Mouse (Mus musculus) ovary, postnatal 36 days (tissue): ENCODE results near the gene Timp1.

Source experiments
- DNase-seq: peaks from one replicate; pipeline ENCODE4 v3.0.0; 2022; ENCODE audit warnings: low spot score, mixed read lengths

Timp1 gene

DNA sequence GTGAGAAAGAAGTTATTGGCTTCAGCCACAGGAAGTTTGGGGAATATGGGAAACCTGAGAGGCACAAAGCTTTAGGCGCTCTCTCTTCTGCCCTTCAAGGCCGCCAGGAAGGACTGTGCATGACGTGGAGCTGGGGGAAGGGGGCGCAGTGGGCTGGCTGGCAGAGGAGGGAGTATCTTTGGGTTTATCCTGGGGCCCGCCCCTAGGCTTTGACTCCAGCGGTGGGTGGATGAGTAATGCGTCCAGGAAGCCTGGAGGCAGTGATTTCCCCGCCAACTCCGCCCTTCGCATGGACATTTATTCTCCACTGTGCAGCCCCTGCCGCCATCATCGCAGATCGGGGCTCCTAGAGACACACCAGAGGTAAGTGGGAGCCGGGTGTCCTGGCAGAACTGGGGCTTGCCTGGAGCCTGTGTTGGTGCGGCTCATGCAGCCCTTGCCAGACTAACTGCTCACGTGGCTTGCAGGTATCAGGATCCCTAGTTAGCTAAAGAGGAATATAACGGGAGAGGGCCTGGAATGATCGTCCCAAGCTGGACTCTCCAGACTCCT is at the start of gene Timp1:
Gene Timp1 (plus strand): TSS at position 205 of the 552 bp plus-strand sequence.
- DNase-seq: peak; percentile 64

DNA sequence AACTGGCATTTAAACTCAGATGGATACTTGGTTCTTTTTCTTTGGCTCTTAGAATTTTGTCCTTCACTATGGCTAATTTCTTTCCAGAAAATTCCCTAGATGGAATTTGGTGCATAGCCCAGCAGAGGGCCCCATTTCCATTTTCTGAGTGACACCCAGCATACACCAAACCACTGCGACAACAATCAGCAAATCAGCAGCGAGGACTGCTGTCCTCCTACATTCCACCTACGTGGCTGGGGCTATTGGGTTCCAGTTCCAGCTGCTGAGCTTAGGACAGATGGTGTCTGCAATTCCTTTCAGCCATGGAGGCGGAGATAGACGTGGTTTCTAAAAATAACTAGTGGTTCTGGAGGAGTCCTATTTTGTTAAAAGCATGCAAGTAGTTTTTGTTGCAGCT is 41.0 kb upstream of the Timp1 start:
- peak; percentile 24 for DNase-seq

DNA sequence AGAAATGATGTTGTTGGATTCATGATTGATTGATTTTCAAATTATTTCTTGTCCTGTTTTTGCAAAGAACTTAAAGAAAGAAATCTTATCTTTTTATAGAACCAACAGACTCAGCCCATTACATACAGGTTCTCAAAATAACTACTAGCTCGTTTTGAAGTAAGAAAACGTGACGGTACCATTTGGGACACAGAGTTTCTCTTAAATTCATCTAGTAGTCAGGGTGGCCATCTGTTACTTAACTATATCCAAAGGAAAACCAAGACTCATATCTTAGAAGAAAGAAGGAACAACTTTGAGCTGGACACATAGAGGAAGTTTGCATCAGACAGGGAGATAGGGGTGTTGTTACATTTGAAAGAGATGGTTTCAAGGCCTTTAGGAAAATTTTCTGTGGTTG is 22.7 kb upstream of the Timp1 start:
- no peak for DNase-seq

DNA sequence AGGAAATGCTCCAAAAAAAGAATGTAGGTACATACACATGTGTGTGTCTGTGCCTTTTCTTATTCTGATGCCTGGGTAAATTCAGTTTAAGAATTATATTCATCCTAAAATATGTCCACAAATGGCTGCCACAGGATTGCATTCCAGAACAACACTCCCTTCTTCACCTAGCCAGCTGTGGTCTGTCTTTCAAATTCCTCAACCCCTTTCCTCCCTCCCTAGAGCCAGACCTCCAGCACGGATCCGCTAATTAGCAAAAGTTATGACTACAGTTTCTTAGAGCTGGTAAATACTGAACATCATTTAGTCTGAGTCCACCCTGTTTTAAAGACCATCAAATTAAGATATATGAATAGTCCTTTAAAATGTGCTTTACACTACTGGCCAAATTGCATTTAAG is 22.1 kb upstream of the Timp1 start:
- DNase-seq: no peak

DNA sequence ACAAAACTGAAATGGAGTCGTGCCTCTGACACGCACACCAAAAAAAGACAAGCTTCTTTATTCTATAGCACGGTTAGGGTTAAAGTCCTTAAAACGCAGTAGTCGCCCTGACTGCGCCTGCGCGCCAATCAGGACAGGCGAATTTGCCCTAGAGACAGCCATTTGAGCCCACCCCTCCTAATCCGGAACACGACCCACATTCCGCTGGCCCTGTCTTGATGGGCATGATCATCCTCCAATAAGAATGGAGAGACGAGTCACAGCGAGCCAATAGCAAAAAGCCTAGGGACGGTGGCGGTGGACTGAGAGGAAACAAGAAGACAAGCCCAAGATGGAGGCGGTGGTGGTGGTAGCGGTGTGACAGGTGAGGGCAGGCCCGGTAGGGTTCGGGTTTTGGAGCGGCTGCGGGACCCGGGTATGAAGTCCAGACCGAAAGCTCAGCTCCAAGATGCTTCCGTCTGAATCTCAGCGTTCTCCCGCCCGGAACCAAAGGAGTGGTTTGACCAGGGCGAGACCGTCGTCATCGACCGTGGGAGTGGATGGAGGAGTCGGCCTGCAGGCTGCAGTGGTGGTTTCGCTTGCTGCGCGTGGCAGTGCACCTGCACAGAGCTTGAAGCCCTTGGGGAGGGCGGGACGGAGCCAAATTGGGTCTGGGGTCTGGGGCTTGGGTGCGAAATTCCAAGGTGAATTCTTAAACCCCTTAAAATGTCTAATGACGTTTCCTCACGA is 21.5 kb upstream of the Timp1 start:
- peak; percentile 81 for DNase-seq

DNA sequence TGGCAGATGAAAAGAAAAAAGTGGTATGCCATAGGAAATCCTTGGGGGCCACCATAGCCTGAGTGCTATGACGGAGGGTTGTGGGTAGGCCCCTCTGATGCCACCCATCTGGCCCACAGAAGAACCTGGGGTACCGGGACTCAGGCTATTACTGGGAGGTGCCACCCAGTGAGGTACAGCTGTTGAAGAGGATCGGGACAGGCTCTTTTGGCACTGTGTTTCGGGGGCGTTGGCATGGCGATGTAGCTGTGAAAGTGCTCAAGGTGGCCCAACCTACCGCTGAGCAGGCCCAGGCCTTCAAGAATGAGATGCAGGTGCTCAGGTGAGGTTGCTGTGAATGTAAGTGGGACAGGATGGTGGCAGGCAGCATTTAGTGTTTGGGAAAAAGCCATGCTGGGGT is 16.2 kb upstream of the Timp1 start:
- no peak for DNase-seq

DNA sequence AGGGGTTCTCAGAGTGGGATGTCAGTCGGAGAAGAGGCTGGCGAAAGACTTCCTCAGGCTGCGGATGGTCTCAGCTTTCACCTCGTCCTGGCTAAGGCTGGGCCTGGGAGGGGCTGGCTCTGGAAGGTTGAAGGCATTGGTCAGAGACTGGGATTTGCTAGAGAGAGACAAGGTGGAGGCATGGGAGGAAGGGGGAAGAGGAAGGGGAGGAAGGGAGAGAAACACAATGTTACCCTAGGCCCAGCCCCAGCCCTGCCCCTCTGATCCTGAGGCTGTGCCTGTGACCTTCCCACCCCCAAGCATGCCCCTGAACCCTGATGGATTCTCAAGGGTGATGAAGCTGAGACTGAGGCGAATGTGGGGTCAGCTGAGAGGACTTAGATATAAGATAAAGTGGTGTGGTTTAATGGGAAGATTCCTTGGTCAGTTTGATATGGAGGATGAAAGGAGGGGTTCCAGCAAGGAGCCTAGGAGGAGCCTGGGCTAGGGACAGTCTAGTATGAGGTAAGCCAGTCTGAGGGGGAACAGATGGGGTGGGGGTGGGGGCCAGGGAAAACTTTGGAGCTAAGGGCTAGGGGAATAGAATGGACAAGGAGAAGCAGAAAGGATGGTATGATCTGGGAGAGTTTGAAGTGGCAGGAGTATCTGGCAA is 8.4 kb upstream of the Timp1 start:
- DNase-seq: no peak

DNA sequence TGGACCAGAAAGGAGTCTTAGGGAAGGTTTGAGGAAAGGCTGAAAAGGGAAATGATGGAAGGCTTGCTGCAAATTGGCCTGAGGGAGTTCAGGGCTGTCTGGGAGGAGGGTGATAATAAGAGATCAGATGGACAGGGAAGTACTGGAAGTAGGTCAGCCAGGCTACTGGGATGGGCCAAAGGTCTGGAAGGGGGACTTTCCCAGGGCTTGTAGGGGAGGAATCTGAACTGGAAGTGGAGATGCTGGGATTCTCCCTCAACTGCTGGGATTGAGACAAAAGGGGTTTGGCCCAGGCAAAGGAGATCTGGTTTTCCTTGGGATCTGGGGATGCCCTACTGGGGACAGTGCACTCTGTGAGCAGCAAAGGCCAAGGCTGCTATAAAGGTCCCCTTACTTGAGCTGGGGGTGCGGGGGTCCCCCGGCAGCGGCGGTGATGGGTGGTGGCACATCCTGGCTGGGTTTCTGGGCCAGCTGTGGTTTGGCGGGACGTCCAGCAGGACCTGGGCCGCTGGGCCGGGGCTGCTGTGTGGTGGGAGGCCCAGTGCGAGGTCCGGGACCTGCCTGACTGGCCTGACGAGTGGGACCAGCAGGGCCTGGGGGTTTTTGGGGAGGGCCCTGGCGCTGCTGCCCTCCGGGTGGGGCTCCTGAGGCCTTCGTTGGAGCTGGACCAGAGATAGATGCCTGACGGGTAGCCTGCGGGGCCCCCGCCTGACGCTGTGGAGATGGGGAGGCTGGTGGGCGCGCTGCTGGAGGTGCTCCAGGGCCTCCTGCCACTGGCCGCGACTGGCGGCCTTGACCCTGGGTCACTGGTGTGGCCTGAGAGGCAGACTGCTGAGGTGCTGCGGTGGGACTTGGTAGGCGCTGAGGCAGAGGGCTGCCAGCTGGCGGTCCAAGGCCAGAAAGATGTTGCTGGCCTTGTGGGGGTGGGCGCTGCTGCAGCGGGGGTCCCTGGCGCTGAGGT is 7.6 kb upstream of the Timp1 start:
- peak; percentile 37 for DNase-seq

DNA sequence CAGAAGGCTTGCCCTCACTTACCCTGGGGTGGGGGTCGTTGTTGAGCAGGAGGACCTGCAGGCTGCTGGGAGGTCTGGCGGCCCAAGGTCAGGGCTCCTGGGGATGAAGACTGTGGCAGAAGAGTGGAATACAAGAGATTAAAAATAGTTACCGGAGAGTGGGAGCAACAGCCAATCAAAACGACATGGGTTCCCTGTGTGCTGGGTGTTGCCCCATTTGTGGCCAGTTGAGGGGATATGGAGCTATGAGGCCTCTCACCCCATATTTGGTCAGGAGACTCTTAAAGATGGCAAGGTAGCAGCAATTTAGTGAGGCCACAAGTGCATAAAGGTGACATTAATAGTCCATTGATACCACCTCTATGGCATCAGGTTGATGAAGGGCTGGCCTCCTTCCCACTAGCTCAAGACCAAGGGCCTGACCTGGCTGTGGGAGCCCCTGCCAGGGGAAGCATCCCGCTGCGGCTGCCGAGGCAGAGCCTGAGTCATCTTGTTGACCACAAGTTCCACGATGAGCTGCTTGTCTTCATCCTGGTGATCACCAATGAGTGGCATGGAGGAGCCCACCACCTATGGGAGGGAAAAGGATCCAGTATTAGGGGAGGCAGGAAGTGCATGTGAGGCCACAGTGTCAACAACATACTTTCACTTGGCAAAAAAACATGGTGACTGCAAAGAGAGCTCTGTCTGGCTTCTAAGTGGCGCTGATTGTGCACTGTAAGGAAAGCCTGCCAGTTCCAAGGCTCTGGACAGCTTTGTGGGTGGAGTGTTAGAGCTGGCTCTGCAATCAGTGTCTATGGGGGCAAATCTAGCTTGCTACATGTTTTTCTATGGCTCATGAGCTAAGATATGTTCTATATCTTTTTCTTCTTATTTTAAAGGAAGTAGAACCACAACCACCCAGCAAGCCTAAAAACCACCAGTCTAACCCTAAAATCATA is 6.5 kb upstream of the Timp1 start:
- DNase-seq: no peak

DNA sequence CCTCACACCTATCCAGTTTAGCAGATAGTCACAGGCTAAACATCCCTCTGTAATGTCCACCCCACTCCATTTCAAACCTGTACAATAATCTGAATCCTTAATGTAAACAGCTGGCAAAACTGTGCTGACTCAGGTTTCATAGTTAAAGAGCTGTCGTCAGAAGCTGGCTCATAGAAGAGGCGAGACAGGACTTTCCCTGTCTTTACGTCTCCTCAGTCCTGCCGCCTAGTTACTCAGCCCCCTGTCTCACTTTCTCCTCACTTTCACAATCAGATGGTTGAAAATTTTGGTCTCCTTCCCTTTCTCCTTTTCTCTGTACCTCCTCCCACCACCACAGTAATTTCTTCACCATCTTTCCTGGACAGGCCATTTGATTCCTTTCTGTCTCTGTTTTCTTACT is 1.9 kb upstream of the Timp1 start:
- DNase-seq: no peak

DNA sequence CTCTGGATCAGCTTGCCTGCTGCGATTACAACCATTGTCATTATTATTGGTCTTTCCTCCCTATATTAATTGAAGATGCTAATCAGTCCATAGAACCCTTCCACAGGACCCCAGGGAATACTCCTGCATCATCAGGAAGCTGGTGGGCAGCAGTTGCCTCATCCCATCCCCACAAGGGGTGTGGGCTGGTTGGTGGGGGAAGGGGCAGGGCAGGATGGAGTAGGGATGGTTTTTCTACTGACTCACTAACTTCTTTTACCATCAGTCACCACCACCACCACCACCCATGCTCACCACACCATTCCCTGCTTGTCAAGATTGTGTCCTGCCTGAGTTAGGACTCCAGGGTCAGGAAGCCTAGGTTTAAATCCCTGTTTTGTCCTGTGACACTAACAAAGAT is 763 bp upstream of the Timp1 start:
- DNase-seq: no peak

DNA sequence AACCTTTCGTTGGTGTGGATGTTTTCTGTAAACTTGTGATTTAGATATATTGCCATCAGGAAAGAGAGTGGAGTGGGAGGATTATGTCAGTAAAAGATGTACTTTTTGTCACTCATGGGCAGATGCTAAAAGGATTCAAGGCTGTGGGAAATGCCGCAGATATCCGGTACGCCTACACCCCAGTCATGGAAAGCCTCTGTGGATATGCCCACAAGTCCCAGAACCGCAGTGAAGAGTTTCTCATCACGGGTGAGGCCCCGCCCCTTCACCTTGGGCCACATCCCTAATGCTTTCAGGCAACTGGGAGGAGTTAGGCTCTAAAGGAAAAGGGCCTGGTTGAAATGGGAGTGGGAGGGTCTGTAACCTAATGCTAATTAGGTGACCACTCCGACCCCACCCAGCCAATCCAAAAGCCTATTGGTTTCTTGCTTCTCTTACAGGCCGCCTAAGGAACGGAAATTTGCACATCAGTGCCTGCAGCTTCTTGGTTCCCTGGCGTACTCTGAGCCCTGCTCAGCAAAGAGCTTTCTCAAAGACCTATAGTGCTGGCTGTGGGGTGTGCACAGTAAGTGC is 3.0 kb downstream of the Timp1 start:
- no peak for DNase-seq

DNA sequence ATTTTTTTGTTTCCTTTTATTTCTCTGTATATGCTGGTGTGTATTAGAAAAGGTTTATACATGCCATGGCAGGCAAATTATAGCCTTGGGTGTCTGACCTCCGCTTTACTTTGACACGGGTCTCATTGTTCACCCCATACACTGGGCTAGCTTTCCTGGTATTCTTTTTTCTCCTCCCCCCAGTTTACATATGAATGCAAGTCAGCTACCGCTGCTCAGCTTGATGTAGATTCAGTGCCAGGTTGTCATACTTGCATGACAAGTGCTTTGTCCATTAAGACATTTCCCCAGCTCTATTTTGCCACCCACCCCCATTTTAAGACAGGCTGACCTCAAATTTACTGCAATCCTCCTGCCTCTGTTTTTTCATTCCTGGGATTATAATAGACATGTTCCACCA is 5.3 kb downstream of the Timp1 start:
- no peak for DNase-seq

DNA sequence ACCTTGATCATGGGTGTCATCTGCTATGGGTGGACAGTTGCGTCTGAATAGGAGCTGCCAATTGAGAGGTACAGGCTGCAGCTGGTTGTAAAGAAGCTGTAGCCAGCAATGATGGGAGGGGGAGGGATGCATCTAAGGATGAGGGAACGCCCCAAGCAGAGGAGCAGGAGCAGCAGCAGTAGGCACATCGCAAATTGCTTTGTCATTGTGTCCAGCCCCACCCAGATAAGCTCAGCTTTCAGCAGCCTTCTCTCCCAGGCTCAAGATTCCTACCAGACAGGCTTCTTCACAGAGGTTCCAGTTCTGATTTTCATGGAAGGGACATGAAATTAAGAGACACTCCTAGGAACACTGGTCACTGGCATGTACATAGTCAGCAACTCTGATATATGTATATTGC is 40.1 kb downstream of the Timp1 start:
- no peak for DNase-seq

DNA sequence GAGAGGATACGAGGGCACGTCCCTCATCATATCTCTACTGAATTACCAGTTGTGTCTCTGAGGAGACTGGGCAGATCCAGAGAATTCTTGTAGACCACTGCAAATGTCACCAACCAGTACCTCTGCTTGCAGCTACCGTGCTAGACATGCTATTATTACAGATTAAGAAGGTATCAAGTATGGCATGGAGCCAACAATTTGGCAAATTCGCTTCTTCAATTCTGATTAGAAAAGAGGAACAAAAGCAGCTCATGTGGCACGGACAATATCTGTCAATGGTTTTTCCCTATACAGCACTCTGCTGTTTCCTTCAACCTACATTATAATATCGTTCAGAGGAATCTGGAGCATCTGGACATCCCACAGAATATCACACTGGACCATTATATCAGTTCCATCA is 43.8 kb downstream of the Timp1 start:
- DNase-seq: no peak

DNA sequence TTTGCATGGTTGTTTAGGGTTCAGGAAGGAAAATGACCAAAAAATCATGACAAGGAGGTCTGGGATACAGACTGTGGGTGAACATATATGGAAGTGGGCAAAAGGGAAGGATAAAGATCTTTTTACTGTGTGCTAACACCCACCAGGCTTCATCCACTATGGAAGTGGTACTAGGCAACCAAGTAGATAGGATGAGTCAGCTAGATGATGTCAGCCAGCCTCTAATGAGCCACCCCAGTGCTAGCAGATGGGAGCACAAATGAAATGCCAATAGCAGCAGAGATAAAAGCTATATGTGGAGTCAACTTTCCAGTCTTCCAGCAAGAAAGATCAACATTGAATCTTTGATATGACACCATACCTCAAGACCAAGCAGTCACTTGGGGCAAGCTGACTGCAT is 45.1 kb downstream of the Timp1 start:
- DNase-seq: no peak

DNA sequence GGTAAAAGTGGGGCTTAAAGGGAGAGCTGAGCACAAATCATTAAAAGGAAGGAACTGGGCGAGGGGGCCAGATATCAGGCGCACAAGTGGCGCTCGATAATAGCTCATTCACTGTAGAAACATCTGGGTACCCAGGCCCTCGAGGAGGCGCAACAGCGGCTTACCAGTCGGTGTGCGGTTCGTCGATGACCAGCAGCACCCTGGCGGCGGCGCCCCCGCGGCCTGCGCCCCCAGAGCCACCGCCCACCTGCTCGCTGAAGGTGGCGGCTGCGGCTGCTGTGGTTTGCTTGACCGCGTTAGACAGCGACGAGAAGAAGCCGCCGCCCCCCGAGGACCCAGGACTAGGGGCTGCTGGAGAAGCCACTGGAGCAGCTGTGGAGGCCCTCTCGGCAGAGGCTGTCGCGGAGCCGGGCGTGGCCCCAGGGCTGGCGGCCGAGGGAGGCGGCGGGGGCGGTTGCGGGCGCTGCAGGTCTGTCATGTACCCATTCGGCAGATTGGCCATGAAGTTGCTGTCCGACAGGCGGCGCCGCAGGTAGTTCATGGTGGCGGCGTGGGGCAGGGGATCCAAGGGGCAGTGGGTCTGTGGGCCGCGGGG is 50.4 kb downstream of the Timp1 start:
- no peak for DNase-seq

DNA sequence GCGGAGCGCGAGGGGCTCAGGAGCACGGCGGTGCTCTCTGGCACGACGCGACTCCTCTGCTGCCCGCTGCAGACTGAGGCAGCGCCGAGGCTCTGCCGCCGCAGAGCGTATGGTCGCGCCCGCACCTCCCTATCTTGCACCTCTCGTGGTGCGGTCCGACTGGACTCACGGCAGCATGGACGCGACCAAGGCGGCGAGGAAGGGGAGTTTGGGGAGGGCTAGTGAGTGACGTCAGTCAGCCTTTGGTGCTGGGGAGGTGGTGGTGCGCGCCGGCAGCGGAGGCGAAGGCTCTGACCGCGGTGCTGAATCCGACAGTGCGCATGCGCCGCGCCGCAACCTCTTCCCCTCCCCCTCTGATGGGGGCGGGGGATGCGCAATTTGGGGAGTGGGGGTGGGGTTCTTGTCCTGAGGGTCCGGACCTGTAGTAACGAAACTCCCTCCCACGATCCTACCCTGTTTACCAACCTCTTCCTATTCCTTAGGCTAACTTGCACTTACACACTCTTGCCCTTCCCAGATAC is 50.9 kb downstream of the Timp1 start, which contains the start of gene Syn1:
Gene Syn1 (minus strand): TSS at position 161 of the 521 bp plus-strand sequence.
- peak; percentile 81 for DNase-seq

DNA sequence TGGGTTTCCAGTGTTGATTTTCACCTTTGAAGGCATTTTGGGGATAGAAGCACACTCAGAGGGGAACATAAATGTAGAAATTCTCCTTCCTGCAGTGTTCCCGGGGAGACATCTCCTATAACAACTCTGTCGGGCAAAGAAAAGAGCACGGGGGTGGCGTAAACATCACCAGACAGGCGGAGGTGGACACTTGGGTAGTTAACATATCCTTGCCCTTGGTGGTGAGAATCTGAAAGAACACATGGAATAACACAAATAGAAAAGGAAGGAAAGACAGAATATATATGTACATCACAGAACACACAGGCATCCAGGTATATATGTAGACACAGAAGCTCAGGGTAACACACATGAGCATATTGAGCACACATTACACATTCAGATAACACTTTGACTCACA is 51.4 kb downstream of the Timp1 start:
- DNase-seq: no peak

DNA sequence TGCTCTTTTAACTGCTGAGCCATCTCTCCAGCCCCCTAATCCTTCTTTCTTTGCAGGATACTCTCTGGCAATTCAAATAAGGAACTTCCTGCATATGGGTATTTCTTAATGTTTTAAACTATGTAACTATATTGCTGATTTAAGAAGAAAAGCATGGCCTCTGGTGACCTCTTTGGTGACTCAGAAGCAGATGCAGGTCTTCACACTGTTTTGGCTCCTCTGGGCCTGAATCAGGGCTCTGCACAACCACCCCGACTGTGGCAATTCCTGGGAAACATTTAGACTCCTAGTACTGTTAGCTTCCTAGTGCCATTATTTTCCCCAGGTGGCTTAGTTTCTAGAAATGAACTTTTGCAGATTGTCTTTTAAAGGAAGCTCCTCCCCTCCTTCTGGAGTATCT is 53.5 kb downstream of the Timp1 start:
- no peak for DNase-seq
